Mouse (Mus musculus): Measurements from ENCODE around the gene Lrrc4.

DNA sequence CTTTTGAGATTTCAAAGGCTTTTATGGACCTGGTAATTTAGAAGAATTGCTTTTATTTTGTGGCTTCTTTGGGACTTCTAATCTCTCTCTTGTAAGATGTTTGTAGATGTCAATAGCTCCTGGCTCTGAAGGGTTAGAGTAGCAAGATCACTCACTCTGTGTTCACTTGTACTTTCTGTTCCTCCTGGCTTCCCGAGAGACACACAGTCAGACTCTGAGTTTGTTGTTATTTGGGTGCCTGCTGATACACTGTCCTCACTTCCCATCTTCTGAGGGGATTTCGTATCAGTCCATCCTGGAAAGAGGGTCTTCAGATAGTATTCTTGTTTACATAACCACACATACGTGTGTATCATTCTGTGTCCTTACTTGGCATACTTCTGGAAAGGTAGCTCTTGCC lies 208.6 kb downstream of the Lrrc4 start:
- TF ChIP-seq CTCF (IDR thresholded peaks at IDR 0.05; ENCODE audit: low read depth, low read length) (no peak), GATA1 (IDR thresholded peaks at IDR 0.05; ENCODE audit: borderline replicate concordance, low read length) (no peak), POLR2AphosphoS5 (IDR thresholded peaks at IDR 0.05; ENCODE audit: insufficient replicate concordance, low read depth, low read length) (no peak)
